Mouse (Mus musculus): Measurements from ENCODE around the gene Trnp1. TPM values are rescaled to one million over a fixed set of nuclear protein-coding genes. Genes with fewer than 3 reads are reported as not detected.
A peak's percentile ranks its signal among the peaks of the same experiment; 100 is the strongest.

The Trnp1 gene
- total and polyA plus RNA-seq, 2 experiments from 2014 or later = 15.2 to 52.2 TPM

DNA sequence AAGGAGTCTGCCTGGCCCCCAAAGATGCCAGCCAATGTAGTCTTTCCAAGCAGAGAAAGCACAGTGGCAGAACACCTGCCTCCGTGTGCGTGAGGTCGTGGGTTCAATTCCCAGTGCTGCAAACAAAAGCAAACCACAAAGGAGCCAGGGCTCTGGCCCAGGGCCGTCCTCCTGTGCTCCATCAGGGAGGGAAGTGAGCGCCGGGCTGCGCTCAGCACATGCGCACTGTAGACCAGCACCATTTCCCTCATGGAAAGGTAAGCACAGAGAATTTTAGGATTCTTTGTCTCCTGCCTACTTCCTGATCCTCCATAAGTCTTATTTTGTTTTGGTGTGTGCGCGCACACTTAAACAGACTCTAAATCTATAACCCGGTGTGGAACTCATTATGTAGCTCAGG, 50.4 kb downstream of the Trnp1 start:
- Histone ChIP-seq H3K36me3 (ENCODE audit: insufficient read depth, low read length) (no peaks in the 10 kb centered on the region), H3K4me2 (ENCODE audit: low read depth, low read length, poor library complexity, severe bottlenecking) (no peak overlapping the region), H3K4me3 (ENCODE audit: low read depth, low read length) (no peak overlapping the region), H3K9ac (replicated peaks; ENCODE audit: low read length, poor library complexity, severe bottlenecking) (no peak overlapping the region), H3K4me1 (ENCODE audit: insufficient read depth, low read length) (no peaks in the 10 kb centered on the region), H3K27ac (ENCODE audit: low read depth, low read length) (no peak overlapping the region), H3K9me3 (ENCODE audit: low read length) (no peaks in the 10 kb centered on the region), H3K27me3 (ENCODE audit: insufficient read depth, low read length) (no peaks in the 10 kb centered on the region)
- no peak for DNase-seq (ENCODE audit: low spot score)
- WGBS = 79% methylated on average over 11 of the region's 11 CpGs
- no peak for ATAC-seq (ENCODE audit: low FRiP score)
- TF ChIP-seq CTCF (IDR thresholded peaks at IDR 0.05) = no peak

DNA sequence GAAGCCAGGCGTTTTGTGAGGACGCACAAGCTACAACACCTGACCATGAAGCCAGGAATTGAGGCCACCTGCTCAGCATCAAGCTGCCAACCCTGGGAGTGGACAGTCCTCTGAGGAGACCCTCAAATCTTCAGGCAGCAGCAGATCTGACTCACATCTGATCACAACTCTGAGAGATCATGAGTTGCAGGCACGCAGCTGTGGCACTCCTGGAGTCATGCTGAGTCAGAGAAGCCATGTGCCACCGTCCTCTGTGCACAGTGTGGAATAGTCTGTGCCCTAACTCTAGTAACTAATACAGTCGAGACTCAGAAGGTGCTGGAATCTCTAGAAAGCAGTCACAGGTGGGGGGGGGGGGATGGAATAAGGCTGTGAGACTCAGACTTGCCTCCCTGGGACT, 51.0 kb downstream of the Trnp1 start:
- Histone ChIP-seq H3K9me3 (ENCODE audit: low read length) (no peaks in the 10 kb centered on the region), H3K4me1 (ENCODE audit: insufficient read depth, low read length) (no peaks in the 10 kb centered on the region), H3K9ac (replicated peaks; ENCODE audit: low read length, poor library complexity, severe bottlenecking) (no peak overlapping the region), H3K4me3 (ENCODE audit: low read depth, low read length) (no peak overlapping the region), H3K27me3 (ENCODE audit: insufficient read depth, low read length) (no peaks in the 10 kb centered on the region), H3K4me2 (ENCODE audit: low read depth, low read length, poor library complexity, severe bottlenecking) (no peak overlapping the region), H3K27ac (ENCODE audit: low read depth, low read length) (no peak overlapping the region), H3K36me3 (ENCODE audit: insufficient read depth, low read length) (no peaks in the 10 kb centered on the region)
- TF ChIP-seq CTCF (IDR thresholded peaks at IDR 0.05) = no peak
- no peak for DNase-seq (ENCODE audit: low spot score)
- 61% methylated on average over 5 of the region's 5 CpGs for WGBS
- ATAC-seq (ENCODE audit: low FRiP score) = no peak

DNA sequence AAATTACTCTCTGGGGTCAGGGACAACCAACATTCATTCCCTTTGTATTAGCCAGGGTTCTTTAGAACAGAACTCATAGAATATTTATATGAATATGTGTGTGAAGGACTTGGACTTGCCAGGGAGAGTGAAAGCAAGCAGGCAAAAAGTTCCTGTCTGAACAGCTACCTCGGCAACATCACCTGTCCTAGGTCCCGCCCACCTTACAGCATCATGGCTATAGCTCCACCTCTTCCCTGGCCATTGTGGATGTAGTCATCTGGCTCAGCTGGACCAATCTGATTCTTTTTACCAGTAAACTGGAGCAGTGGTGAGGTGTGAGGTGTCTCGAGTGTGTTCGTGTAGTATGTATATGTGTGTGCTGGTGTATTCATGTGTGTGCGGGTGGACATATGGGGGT, 52.6 kb downstream of the Trnp1 start:
- Histone ChIP-seq H3K4me2 (ENCODE audit: low read depth, low read length, poor library complexity, severe bottlenecking) (no peak overlapping the region), H3K27ac (ENCODE audit: low read depth, low read length) (no peak overlapping the region), H3K4me3 (ENCODE audit: low read depth, low read length) (no peak overlapping the region), H3K9me3 (ENCODE audit: low read length) (no peaks in the 10 kb centered on the region), H3K27me3 (ENCODE audit: insufficient read depth, low read length) (no peaks in the 10 kb centered on the region), H3K36me3 (ENCODE audit: insufficient read depth, low read length) (no peaks in the 10 kb centered on the region), H3K4me1 (ENCODE audit: insufficient read depth, low read length) (no peaks in the 10 kb centered on the region), H3K9ac (replicated peaks; ENCODE audit: low read length, poor library complexity, severe bottlenecking) (no peak overlapping the region)
- no peak for TF ChIP-seq CTCF (IDR thresholded peaks at IDR 0.05)
- ATAC-seq (ENCODE audit: low FRiP score) (no peak), DNase-seq (ENCODE audit: low spot score) (no peak)
- 93% methylated on average over 5 of the region's 5 CpGs for WGBS

DNA sequence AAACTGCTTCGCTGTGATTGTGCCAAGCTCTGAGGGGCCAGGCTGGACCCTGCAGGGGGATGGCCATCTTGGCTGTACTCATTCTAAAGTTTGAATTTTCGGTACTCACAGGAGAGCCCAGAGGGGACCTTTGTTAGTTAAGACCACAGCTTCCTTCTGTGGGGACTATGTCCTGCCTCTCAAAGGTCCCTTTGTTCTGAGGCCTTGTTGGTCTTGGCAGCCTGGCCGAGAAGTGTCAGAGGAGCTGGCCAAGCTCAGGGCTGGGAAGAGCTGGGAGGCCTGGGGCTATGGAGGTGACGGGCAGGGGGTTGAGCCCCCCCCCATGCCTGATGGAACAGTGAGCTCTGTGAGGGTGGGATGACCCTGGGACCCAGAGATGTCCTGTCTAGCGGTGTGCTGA, 55.3 kb downstream of the Trnp1 start:
- WGBS = 52% methylated on average over 5 of the region's 5 CpGs
- DNase-seq (ENCODE audit: low spot score) = peak; percentile 69

DNA sequence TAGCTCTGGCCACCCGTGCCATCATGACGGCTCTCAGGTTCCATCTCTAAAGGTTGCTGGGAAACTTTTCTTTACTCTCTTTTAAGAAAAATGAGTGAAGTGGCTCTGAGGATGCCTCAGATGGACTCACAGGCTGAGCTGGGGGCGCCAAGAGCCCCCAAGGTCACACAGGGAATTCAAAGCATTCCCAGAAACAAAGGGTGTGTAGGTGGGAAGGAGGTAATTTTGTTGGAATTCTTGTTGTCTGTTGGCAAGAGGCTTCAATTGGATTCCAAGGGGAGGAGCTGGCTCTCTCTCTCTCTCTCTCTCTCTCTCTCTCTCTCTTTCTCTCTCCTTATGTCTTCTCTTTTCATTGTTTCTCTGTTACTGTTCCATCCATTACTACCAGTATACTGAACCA, 56.2 kb downstream of the Trnp1 start:
- no peaks in the 10 kb centered on the region for H3K27me3 ChIP-seq (ENCODE audit: insufficient read depth, low read length)
- H3K9ac ChIP-seq (replicated peaks; ENCODE audit: low read length, poor library complexity, severe bottlenecking) = no peak overlapping the region
- 40% methylated on average over 3 of the region's 3 CpGs for WGBS
- peak overlapping the region; percentile 39; the same call in 1 of the 2 replicates for H3K27ac ChIP-seq (ENCODE audit: low read depth, low read length)
- peaks cover 8% of the 10 kb centered on the region for H3K4me1 ChIP-seq (ENCODE audit: insufficient read depth, low read length)
- H3K4me3 ChIP-seq (ENCODE audit: low read depth, low read length) = no peak overlapping the region
- H3K4me2 ChIP-seq (ENCODE audit: low read depth, low read length, poor library complexity, severe bottlenecking) = no peak overlapping the region
- H3K36me3 ChIP-seq (ENCODE audit: insufficient read depth, low read length) = no peaks in the 10 kb centered on the region
- no peak for TF ChIP-seq CTCF (IDR thresholded peaks at IDR 0.05)
- ATAC-seq (ENCODE audit: low FRiP score) (no peak), DNase-seq (ENCODE audit: low spot score) (no peak)
- no peaks in the 10 kb centered on the region for H3K9me3 ChIP-seq (ENCODE audit: low read length)

More for the DNA sequence above, 55.3 kb downstream of the Trnp1 start:
- Histone ChIP-seq H3K27me3 (ENCODE audit: insufficient read depth, low read length) (no peaks in the 10 kb centered on the region), H3K4me1 (ENCODE audit: insufficient read depth, low read length) (peaks cover 8% of the 10 kb centered on the region), H3K36me3 (ENCODE audit: insufficient read depth, low read length) (no peaks in the 10 kb centered on the region), H3K27ac (ENCODE audit: low read depth, low read length) (peak overlapping the region; percentile 39), H3K4me3 (ENCODE audit: low read depth, low read length) (no peak overlapping the region), H3K9ac (replicated peaks; ENCODE audit: low read length, poor library complexity, severe bottlenecking) (no peak overlapping the region), H3K9me3 (ENCODE audit: low read length) (no peaks in the 10 kb centered on the region), H3K4me2 (ENCODE audit: low read depth, low read length, poor library complexity, severe bottlenecking) (no peak overlapping the region)
- 0 out of 2 replicates have a peak, but pooled peaks have one; percentile 25 for ATAC-seq (ENCODE audit: low FRiP score)
- no peak for TF ChIP-seq CTCF (IDR thresholded peaks at IDR 0.05)

Other genes starting within 250 kb of the Trnp1 start
- gene Sytl1, start 235.4 kb downstream of the Trnp1 start, total RNA-seq (2014; rRNA removed) = 1.6 TPM in 1 of 2 replicates, not detected in the other
- 0.21 and 0.26 TPM in 2 replicates for gene Sytl1, start 235.4 kb downstream of the Trnp1 start, polyA plus RNA-seq (2015; fragmentation: Nextera tagmentation; extraction: Ambion mirVana)
- 129 and 130 TPM in 2 replicates for gene Tmem222, start 220.8 kb downstream of the Trnp1 start, total RNA-seq (2014; rRNA removed)
- gene Tmem222, start 220.8 kb downstream of the Trnp1 start, polyA plus RNA-seq (2015; fragmentation: Nextera tagmentation; extraction: Ambion mirVana) = 138 and 143 TPM in 2 replicates
- 43.0 and 54.8 TPM in 2 replicates for gene Wdtc1, start 145.1 kb downstream of the Trnp1 start, total RNA-seq (2014; rRNA removed)
- 14.4 and 15.6 TPM in 2 replicates for gene Wdtc1, start 145.1 kb downstream of the Trnp1 start, polyA plus RNA-seq (2015; fragmentation: Nextera tagmentation; extraction: Ambion mirVana)
- gene Slc9a1, start 128.8 kb downstream of the Trnp1 start, total RNA-seq (2014; rRNA removed) = 29.5 and 34.9 TPM in 2 replicates
- 11.8 and 12.8 TPM in 2 replicates for gene Slc9a1, start 128.8 kb downstream of the Trnp1 start, polyA plus RNA-seq (2015; fragmentation: Nextera tagmentation; extraction: Ambion mirVana)
- 0.77 and 1.2 TPM in 2 replicates for gene Tent5b, start 18.4 kb downstream of the Trnp1 start, total RNA-seq (2014; rRNA removed)
- 0.27 and 0.49 TPM in 2 replicates for gene Tent5b, start 18.4 kb downstream of the Trnp1 start, polyA plus RNA-seq (2015; fragmentation: Nextera tagmentation; extraction: Ambion mirVana)
- 0.47 and 2.0 TPM in 2 replicates for gene Kdf1, start 20.4 kb upstream of the Trnp1 start, total RNA-seq (2014; rRNA removed)
- gene Kdf1, start 20.4 kb upstream of the Trnp1 start, polyA plus RNA-seq (2015; fragmentation: Nextera tagmentation; extraction: Ambion mirVana) = 0.77 and 1.2 TPM in 2 replicates
- gene Nudc, start 47.4 kb upstream of the Trnp1 start, total RNA-seq (2014; rRNA removed) = 94.8 and 109 TPM in 2 replicates
- gene Nudc, start 47.4 kb upstream of the Trnp1 start, polyA plus RNA-seq (2015; fragmentation: Nextera tagmentation; extraction: Ambion mirVana) = 227 and 262 TPM in 2 replicates
- gene Nr0b2, start 54.8 kb upstream of the Trnp1 start, total RNA-seq (2014; rRNA removed) = not detected in 2 replicates
- not detected in 2 replicates for gene Nr0b2, start 54.8 kb upstream of the Trnp1 start, polyA plus RNA-seq (2015; fragmentation: Nextera tagmentation; extraction: Ambion mirVana)
- gene Gpatch3, start 76.2 kb upstream of the Trnp1 start, total RNA-seq (2014; rRNA removed) = 8.7 and 10.3 TPM in 2 replicates
- gene Gpatch3, start 76.2 kb upstream of the Trnp1 start, polyA plus RNA-seq (2015; fragmentation: Nextera tagmentation; extraction: Ambion mirVana) = 5.6 and 6.3 TPM in 2 replicates
- 22.7 and 23.6 TPM in 2 replicates for gene Gpn2, start 85.8 kb upstream of the Trnp1 start, total RNA-seq (2014; rRNA removed)
- 16.2 and 16.7 TPM in 2 replicates for gene Gpn2, start 85.8 kb upstream of the Trnp1 start, polyA plus RNA-seq (2015; fragmentation: Nextera tagmentation; extraction: Ambion mirVana)
- 2.0 and 3.6 TPM in 2 replicates for gene Sfn, start 103.6 kb upstream of the Trnp1 start, total RNA-seq (2014; rRNA removed)
- gene Sfn, start 103.6 kb upstream of the Trnp1 start, polyA plus RNA-seq (2015; fragmentation: Nextera tagmentation; extraction: Ambion mirVana) = 0.67 and 0.86 TPM in 2 replicates
- 19.2 and 26.7 TPM in 2 replicates for gene Zdhhc18, start 151.6 kb upstream of the Trnp1 start, total RNA-seq (2014; rRNA removed)
- 5.9 and 7.3 TPM in 2 replicates for gene Zdhhc18, start 151.6 kb upstream of the Trnp1 start, polyA plus RNA-seq (2015; fragmentation: Nextera tagmentation; extraction: Ambion mirVana)
- 8.9 and 15.9 TPM in 2 replicates for gene Pigv, start 174.1 kb upstream of the Trnp1 start, total RNA-seq (2014; rRNA removed)
- gene Pigv, start 174.1 kb upstream of the Trnp1 start, polyA plus RNA-seq (2015; fragmentation: Nextera tagmentation; extraction: Ambion mirVana) = 13.5 and 14.8 TPM in 2 replicates